Mouse (Mus musculus) frontal cortex, postnatal 14 days (tissue): ENCODE measurements around the gene Rxfp4.

Experiments used
- DNase-seq, 2 experiments: peaks; one replicate each; pipeline ENCODE4 v3.0.0; 2022; ENCODE audit warnings: low spot score in 2 of 2

Rxfp4 gene

DNA sequence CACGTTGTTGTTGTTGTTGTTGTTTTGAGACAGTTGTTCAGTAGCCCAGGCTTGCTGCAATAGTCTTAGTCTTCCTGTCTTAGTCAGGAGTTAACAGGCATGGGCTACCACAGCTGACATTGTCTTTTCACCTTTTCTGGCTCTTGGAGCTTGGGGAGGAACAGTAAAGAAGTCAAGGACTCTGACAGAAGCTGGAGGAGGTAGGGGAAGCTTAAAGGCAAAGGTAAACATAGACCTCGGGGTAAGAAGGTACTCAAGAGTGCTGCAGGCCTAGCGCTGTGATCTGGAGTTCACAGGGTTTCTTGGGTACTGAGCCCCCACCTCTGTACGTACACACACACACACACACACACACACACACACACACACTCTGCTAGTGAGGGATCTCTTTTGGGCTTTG, 24.2 kb downstream of the Rxfp4 start:
- no peak for DNase-seq

DNA sequence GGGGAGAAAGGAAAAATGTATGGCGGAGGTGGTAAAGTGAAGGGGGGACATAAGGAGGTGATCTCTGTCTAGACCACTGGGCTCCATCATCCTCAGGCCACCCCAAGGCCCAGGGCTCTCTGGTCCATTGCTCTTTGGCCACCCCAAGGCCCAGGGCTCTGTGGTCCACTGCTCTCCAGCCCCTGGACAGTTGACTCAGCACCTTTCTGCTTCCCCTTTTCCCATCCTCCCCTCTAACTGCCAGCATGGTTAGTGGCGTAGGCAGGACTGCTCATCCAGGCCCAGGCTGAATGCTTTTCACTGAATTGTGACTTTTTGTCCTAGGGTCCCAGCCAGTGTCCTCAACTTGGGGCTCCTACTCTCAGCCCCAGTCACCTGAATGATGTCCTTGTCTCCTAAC, 25.4 kb downstream of the Rxfp4 start:
- DNase-seq, result no peak

DNA sequence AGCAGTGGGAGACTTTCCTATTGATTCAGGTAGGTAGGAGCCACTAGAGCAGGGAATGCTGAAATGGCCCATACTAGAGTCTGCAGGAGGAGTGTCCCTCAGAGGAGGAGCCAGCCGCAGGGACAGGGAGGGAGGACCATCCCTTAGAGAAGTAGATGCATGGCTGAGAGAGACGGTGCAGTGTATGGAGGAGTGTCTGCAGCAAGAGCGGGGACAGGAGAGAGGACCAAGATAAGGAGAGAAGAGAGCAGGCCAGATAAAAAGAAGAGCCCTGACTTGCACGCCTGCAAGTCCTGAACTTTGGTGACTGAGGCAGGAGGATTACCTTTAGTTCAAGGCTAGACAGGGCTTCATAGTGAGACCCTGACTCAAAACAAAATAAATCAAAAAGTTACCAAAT, 25.8 kb downstream of the Rxfp4 start:
- no peak for DNase-seq

DNA sequence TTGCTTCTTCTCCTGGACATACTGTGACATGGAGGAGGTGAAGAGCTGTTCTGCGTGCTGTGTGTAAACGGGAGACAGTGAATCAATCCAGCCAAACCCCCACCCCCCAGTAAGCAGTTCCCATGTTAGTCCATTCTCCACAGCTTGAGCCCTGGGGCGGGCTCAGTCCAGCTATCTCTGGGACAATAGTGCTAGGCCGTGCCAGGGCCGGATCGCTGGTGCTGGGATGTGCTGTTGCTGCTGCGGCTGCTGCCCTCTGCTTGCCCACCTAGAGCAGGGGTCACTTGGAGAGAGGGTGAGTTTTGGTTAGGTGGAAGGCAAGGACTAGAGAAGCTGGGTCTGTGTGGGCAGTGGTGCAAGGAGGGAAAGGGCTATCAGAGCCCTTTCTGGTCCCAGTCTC, 26.6 kb downstream of the Rxfp4 start:
- no peak for DNase-seq

DNA sequence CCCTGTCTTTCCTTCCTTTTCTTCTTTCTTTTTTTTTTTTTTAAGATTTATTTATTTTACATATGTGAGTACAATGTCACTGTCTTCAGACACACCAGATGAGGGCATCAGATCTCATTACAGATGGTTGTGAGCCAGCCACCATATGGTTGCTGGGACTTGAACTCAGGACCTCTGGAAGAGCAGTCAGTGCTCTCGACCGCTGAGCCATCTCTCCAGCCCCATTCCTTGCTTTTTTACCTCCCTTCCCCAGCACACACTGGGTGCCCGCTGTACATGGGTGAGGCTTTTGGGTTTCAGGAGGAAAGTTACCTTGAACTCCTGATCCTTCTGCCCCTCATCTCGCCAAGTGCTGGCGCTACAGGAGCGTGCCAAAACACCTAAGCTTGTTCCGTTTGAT, 27.4 kb downstream of the Rxfp4 start:
- no peak for DNase-seq

DNA sequence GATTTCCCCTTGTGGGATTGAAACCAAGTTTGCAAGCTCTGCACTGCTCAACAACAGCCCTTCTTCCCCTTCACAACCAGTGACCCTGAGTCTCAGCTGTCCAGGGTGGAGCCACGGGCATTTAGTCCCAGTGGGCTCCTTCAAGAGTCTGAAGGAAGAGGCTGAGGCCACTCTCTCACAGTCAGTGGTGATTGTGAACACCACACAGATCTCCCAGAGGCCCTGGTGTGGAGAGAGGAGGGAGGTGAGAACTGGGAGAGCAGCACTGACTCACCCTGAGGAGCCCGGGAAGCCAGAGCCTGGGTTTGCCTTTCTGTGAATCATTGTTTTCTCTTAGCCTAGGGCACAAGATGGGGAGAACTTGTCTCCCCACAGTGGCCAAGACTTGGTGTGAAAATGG, 28.0 kb downstream of the Rxfp4 start:
- DNase-seq, result no peak

DNA sequence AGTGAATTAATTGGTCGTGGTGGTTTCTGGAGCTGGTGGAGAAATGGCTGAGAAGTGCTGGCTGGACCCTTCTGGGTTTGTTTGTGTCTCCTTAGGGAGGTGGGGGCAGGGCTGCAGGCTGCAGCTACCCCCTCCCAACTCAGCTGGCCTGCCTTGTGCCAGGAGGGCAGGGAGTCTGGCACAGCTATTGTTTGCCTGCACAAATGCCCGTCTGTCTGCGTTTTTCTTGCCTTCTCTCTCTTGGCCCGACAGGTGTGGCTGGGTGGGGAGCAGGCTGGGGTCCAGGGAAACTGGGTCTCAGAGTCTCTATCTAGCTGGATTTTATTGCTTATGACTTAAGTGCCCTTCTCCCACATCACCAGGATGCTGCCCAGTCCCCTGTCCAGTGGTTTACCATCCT, 28.6 kb downstream of the Rxfp4 start:
- no peak for DNase-seq

DNA sequence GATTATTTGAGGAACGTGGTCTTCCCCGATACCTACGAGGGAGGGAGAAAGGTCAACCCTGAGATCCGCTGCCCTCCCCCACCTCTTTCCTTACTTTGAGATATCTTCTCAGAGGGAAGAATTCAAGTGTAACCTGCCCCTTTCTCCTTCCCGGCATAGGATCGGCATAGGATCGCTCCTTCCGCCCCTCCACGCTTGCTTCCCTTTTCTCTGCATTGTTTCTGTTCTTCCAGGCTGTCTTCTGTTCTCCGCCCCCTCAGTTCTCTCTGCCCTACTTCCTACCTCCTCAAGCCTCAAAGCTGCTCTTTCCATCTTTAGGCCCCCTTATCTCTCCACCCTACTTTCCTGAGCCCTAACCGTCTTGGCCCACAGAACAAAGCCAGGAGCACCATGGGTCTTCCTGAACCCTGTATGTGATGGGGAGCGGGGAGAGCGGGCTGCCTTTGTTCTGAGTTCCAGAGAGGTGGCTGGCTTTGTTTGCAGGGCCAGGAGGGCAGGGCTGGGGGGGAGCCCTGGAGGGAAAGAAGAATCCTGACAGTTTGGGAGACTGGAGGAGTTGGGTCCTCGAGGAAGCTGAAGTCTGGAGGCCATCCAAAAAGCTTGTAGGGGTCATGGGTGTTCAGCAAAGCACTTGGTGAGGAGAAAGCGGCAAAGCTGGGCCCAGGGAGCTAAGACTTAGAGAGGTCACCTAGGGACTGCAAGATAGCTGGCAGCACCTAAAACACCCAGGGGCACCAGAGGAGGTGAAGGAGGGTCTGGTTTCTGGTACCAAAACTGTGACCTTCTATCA, 29.4 kb downstream of the Rxfp4 start:
- DNase-seq, result no peak

DNA sequence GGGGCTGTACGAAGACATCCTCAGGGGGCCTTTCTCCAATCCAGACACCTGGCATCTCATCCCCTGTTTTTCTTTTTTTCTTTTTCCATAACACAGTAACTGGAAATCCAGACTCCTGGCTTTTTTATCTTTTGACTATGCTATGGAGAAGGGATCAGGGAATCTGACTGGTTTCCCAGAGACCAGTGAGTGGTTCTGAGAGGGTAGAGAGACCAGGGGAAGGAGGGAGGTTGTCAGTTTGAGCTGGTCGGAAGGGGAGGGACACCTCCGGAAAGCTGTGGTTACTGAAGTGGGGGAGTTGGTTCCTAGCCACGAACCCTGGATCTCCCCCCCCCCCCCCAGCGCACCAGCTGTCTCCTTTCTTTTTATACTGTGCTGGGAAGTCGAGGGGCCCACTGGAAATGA, 30.0 kb downstream of the Rxfp4 start:
- no peak for DNase-seq

DNA sequence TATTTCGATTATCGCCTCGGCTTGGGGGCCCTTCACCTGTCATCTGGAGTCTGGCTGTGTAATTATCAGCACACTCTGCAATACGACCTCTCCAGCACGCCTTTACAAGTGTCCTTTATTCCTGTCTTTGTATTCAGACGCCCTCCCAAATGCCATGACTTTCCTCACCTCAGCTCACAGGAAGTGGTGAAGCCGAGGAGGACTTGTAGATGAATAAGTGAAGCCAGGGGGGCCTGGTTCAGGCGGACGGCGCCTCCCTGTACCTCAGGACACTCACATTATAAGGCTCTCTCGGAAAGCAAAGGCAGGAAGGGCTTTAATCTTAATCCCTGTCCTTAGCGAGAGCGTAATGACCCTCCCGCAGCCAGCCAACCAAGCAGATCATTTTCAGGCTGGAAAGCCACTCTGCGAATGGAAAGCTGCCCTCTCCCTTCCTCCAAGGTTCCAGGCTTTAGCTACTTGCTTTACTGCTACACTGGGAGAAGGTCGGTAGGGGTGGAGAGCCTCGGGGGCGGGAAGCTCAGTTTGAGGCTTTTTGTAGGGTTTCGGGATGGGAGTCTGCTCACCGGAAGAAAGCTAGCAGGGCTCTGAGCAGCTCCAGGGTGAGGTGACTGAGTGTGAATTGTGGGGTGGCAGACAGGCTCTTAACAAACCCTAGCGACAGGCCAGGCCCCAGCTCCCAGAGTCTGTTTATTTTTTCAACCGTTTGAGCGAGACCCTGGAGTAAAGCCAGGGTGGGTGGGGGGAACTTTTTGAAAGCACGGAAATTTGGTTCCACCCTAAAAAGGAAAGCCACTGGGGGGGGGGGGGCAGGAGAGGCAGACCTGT, 30.6 kb downstream of the Rxfp4 start:
- DNase-seq, result no peak

DNA sequence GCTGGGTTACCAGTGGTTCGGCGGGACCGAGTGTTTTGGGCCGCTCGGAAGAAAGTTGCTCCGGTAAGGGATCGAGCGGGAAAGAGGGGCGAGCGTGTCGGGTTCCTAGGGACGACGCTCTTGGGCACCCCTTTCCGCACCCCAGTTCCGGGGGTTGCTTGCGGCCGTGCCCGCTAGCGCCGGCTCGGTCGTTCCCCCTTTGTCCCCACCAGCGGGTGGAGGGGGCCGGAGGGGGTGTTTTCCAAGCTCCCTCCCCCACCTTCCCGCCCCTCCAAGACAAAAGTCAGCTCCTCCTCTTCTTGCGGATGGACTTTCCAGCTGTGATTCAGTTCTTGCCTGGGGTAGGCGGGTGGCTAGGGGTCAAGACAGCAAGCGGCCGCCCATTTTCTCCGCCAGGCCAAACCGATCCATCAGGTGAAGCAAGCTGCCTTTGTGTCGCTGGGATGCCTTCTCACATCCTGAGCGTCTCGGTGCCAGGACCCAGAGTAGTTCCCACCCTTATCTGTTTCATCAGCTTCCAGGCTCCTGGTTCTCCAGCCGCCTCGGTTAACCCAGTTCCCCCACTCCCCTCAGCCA, 31.3 kb downstream of the Rxfp4 start:
- no peak for DNase-seq

DNA sequence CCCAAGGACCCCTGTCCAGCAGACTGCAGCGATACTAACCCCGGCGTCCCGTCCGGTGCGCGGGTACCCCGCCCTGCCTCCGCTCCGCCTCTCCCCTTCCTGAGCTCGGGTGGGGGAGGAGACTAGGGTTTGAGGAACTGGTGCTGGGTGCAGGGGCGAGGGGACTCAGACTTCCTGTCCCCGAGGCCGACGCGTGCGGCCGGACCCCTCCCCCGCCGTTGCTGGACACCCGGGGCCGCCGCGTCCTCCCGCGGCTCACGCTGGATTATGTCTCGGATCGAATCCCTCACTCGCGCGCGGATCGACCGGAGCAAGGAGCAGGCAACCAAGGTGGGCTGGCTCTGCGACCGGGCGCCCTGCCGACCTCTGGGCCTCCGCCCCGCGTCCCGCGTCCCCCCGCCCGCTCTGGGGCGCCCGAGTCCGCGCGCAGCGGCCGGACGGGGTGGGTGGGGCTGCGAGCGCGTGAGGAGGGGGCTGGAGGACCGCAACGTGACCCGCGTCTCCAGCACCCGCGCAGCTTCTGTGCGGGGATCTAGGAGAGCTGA, 31.9 kb downstream of the Rxfp4 start:
- peak in 1 of 2 experiments; percentile 53 for DNase-seq

DNA sequence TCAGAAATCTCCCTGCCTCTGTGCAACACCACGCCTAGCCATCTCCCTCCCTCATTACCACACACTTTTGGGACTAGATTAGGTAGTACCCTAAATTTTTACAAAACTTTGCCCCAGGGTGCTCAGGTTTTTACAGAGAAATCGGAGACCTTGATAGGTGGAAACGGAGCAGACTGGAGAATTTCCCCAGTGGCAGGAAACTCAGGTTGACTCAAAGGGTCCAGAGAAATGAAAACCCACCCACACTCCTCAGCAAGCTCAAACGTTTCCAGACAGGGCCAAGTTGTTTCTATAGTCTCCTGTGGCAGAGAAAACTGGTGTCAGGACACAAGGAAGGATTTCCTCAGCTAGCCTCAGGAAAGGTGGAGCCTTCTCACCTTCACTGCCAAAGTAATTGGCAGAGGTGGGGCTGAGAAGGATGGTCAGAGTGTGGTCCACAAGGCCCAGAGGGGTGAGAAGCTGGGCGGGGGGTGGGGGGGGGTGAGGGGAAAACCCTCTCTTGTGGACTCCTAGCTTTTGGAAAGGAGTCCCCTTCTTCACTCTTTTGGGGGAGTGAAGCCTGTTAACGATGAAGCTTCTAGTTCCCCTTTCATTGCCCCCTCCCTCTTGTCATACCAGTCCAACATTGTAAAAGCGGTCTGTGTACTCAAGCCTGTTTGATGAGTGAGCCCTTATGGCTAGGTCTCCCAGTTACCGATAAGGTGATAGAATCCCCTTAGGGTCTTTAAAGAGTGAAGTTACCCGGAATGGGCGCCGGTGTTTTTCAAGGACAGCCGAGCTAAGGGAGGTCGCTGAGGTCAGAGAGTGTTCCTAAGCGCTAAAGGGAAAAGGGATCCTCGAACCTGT, 32.6 kb downstream of the Rxfp4 start:
- DNase-seq, result no peak

DNA sequence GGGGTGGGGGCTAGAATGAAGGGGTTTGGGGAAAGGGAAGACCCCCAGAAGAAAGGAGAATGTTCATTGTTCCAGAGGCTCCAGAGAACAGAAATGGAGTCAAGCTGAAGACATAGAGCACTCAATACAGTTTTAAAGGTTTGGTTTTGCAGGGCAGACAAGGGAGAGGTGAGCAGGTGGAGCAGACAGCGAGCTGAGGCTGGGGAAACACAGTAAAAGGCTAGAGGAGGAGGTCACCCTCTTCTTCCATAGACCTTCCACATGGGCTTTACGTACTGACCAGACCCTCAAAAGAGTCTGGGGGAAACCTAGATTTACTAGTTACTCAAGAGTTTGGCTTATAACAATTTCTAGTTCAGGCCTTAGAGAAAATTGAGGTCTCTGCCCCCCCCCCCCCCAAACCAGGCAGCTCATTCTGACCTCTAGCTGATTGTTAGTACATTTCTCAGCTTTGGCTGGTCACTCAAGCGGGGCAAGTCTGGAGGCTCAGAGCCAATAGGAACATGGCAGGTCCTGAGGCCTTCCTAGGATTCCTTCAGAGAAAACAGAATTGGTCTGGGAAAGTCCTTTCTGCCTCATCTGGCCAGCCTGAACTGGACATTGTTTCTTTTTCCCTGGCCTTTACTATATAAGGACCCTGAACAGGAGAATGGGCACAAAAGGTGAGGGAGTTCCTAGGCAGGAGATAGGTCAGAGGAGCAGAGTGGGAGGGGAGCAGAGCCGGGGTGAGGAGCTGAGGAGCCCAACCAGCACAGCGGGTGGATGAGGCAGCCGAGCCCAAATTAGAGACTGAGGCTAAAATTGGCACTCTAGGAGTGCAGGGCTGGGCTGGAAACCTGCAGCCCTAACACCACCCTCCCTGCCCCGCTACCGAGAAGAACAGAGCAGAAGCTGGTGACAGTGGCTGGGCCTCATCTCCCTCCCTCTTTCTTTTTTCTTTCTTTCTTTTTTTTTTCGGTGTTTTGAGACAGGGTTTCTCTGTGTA, 33.5 kb downstream of the Rxfp4 start:
- DNase-seq, result no peak

DNA sequence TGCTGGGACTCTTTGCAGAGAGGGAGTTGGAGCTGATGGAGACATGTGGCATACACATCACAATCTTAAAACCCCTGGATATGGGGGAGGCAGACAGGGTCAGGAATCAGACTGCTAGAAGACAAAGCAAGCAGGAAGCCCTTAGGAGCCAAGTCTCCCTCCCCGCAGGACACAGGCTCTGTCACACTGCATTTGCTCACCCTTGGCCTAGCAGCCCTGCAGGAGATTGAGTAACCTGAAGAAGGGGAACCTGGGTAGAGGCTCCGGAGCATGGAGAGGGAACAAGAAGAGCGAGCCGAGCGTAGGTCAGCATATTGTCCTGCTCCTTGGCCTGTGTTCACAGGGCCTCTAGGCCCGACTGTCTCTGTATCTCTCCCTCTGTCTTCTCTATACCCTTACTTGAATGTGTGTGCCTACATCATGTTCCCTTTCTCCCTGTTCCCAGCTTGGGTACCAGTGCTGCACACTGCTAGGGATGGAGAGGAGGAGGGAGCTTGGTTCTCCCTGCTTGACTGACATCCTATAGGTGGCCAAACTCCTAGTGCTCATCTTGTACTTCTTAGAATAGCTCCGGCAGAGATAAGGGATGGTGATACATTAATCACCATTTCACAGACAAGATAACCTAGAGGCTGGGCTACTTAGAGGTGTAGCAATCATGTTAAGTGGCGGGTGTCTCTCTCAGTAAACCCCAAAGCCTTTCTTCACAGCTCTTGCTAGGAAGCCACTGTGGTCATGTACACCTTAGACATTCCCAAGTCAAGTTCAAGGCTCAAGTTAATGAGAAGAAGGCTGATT, 34.7 kb downstream of the Rxfp4 start:
- DNase-seq, result no peak

DNA sequence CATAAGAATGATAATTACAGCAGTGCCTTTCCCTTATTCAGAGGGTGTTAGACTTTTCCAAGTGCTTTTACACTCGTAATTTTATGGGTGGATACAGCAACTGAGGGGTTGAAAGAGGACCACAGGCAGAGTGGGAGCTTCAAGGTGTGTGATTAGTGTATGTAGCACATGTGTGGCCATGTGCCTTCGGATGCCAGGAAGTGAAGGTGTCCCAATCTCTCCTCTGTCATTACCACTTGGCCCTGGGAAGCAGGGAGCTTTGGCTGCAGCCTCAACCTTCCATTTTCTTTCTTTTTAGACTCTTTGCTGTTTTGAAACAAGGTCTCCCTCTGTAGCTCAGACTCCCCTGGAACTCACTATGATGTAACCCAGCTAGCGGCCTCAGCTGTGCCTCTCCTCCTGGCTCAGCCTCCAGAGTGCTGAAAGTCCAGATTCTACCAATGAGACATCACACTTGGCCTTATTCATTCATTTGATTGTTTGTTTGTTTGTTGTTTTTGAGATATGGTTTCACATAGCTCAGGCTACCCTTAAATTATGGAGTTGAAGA, 35.9 kb downstream of the Rxfp4 start:
- no peak for DNase-seq

DNA sequence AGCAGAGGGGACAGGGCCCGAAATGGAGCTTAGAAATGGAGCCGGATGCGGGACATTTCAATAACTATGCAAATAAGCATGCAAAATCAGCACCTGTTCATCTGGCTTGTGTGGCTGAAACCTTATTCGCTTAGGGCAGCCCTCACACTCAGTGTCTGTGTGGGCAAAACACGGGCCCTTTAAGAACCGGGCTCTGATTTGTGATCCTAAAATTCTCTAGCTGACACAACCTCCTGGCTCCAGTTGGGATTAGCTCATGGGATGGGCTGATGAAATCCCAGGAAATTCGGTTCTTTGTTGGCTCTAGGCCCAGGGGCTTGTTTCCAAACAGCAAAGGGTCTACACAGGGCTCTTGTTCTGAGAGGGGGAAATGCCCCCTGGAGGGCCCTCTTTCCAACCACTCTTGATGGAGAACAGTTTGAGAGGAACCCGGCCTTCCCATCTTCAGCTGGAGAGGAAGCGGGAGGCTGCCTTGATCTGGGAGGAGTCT, 37.0 kb downstream of the Rxfp4 start:
- DNase-seq, result no peak

DNA sequence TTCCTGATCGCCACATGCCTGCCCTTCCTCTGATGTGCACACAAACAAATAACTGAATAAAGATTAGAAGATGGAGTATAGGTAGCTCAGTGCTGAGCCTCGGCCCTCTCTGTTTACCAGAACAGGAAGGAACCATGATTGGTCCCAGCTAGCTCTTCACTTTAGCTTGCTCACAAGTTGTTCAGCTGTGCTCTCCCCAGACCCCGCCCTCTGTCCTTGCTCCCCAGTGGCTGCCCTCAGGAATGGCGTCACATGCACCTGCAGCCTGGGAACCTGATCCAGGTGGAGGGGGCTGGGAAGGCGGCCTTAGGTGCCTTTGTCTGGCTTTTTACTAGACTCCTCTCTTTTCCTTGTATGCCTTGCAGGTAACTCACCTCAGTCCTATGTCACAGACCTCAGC, 37.8 kb downstream of the Rxfp4 start:
- DNase-seq, result no peak

DNA sequence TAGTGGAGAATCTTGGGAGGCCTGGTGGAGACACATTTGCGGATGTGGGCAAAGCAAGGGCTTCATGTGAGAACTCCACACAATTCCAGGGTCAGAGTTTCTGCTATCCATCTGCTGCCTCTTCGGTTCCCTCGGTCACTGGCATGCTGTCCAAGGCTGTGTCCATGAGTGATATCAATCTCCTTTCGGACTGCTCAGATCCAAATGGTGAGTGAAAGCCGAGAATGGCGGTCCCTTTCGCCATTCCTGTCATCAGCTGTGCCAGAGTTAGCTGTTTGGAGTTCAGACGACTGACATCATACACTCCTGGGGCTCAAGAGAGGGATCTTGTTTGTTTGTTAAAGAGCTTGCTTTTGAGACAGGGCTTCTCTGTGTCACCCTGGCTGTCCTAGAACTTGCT, 38.5 kb downstream of the Rxfp4 start:
- no peak for DNase-seq
